In the genomic region with DNA sequence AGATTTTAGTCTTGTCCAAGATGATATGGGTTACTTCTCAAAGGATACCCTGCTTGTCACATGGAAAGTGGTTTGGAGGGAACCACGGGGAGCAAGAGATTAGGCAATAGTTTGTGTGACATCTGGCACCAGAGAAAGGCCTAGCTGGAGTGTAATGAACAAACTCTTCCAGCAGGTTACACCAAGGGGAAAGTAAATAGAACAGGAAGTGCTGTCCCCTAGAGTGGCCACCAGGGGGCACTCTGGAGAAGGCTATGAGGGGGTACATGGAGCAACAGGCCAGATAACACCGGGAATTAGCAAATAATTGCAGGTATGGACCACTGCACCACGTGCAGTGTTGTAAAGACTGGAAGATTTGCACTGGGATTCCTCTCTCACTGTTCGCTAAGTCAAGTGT, we compare ENCODE assay signal across 9 mouse cellular contexts. TPM values are rescaled to one million over a fixed set of nuclear protein-coding genes. Genes with fewer than 3 reads are reported as not detected.
A peak's percentile ranks its signal among the peaks of the same experiment; 100 is the strongest.
DNase-seq lines count a peak whose midpoint lies in the region; ATAC-seq and TF ChIP-seq lines count a peak whose summit lies in the region.
"Had no signal": no experiment of that assay in that cellular context is flagged by ENCODE, and none has a peak within 500 bp of the region (broad histone marks: within the 10 kb centered on the region; RNA-seq: fewer than 3 reads in every experiment).

No protein-coding gene starts in this region.

- no peak for ATAC-seq in kidney, embryonic 15.5 days (replicated peaks; ENCODE audit: low FRiP score)
- ATAC-seq in erythroid progenitor cell, adult 5-6 weeks (replicated peaks; ENCODE audit: low FRiP score, poor library complexity, severe bottlenecking) = peak; percentile 95
- ATAC-seq in liver, embryonic 11.5 days (replicated peaks; ENCODE audit: low FRiP score) = peak; percentile 77

- peak; percentile 87 for TF ChIP-seq CTCF in E14TG2a.4 (conservative IDR thresholded peaks at IDR 0.05; ENCODE audit: low read length)
- peak; percentile 66 for TF ChIP-seq CTCF in bone marrow macrophage, adult 2 months (IDR thresholded peaks at IDR 0.05; ENCODE audit: low read depth, low read length)
- TF ChIP-seq CTCF in spleen, adult 2 months (IDR thresholded peaks at IDR 0.05; ENCODE audit: extremely low read depth, insufficient read depth, insufficient read length, insufficient replicate concordance) = peak; percentile 23; the same call in 1 of the 2 replicates

- no peak overlapping the region for H3K4me3 ChIP-seq in kidney, embryonic 15.5 days (replicated peaks)
- H3K4me3 ChIP-seq in E14TG2a.4 (replicated peaks; ENCODE audit: low read length) = no peak overlapping the region
- no peak overlapping the region for H3K4me3 ChIP-seq in bone marrow macrophage, adult 2 months (ENCODE audit: insufficient read depth, low read length)
- H3K4me3 ChIP-seq in liver, embryonic 11.5 days (ENCODE audit: low read depth, low read length) = no peak overlapping the region
- no peak overlapping the region for H3K4me3 ChIP-seq in spleen, adult 2 months (ENCODE audit: extremely low read depth, insufficient read depth, insufficient read length)
- H3K4me3 ChIP-seq: embryonic facial prominence, embryonic 15.5 days had no signal

- no peak overlapping the region for H3K4me2 ChIP-seq in kidney, embryonic 15.5 days
- H3K4me2 ChIP-seq in liver, embryonic 11.5 days = no peak overlapping the region
- H3K4me2 ChIP-seq: embryonic facial prominence, embryonic 15.5 days had no signal

- H3K27me3 ChIP-seq in kidney, embryonic 15.5 days = no peaks in the 10 kb centered on the region
- no peaks in the 10 kb centered on the region for H3K27me3 ChIP-seq in E14TG2a.4 (ENCODE audit: insufficient read depth, low read length)
- H3K27me3 ChIP-seq in liver, embryonic 11.5 days (replicated peaks; ENCODE audit: control insufficient read depth, insufficient read depth, low read length) = no peaks in the 10 kb centered on the region
- H3K27me3 ChIP-seq in spleen, adult 2 months (ENCODE audit: control insufficient read depth, insufficient read depth, low read length) = no peaks in the 10 kb centered on the region
- H3K27me3 ChIP-seq: embryonic facial prominence, embryonic 15.5 days had no signal

- no peaks in the 10 kb centered on the region for H3K4me1 ChIP-seq in kidney, embryonic 15.5 days
- 0 out of 2 replicates have a peak, but pooled peaks cover 5% of the 10 kb centered on the region for H3K4me1 ChIP-seq in E14TG2a.4 (replicated peaks; ENCODE audit: low read depth, low read length)
- no peaks in the 10 kb centered on the region for H3K4me1 ChIP-seq in bone marrow macrophage, adult 2 months (ENCODE audit: control insufficient read depth, insufficient read depth, low read length)
- H3K4me1 ChIP-seq in liver, embryonic 11.5 days (replicated peaks; ENCODE audit: control insufficient read depth, insufficient read depth, low read length) = no peaks in the 10 kb centered on the region
- H3K4me1 ChIP-seq in spleen, adult 2 months (ENCODE audit: control insufficient read depth, insufficient read depth, insufficient read length) = no peaks in the 10 kb centered on the region
- H3K4me1 ChIP-seq: embryonic facial prominence, embryonic 15.5 days had no signal

- no peaks in the 10 kb centered on the region for H3K36me3 ChIP-seq in kidney, embryonic 15.5 days
- H3K36me3 ChIP-seq in E14TG2a.4 (ENCODE audit: insufficient read depth, low read length) = no peaks in the 10 kb centered on the region
- H3K36me3 ChIP-seq in liver, embryonic 11.5 days (ENCODE audit: control insufficient read depth, insufficient read depth, low read length) = no peaks in the 10 kb centered on the region
- H3K36me3 ChIP-seq in spleen, adult 2 months (ENCODE audit: control insufficient read depth, insufficient read depth, low read length) = no peaks in the 10 kb centered on the region
- H3K36me3 ChIP-seq: embryonic facial prominence, embryonic 15.5 days had no signal

- DNase-seq in kidney, adult 18-20 months = peak; percentile 54
- DNase-seq in liver, embryonic 11.5 days (ENCODE audit: low spot score) = no peak
- DNase-seq in spleen, adult 2 months (ENCODE audit: low read depth in 1 of 2, low spot score in 2 of 2) = peak; percentile 11 to 33
- no peak for DNase-seq in frontal cortex, postnatal 14 days (ENCODE audit: low spot score in 2 of 2)

- no peak for TF ChIP-seq POLR2A in bone marrow macrophage, adult 2 months (IDR thresholded peaks at IDR 0.05; ENCODE audit: borderline replicate concordance, low read depth, low read length)
- TF ChIP-seq POLR2A in spleen, adult 2 months (IDR thresholded peaks at IDR 0.05; ENCODE audit: low read depth, low read length) = no peak

- whole genome bisulfite sequencing in kidney, embryonic 15.5 days = 63% methylated on average over 4 of the region's 4 CpGs
- 49% methylated on average over 4 of the region's 4 CpGs for WGBS in liver, embryonic 11.5 days
- 52% methylated on average over 4 of the region's 4 CpGs for WGBS in spleen, adult 2 months

- H3K27ac ChIP-seq in kidney, embryonic 15.5 days = no peak overlapping the region
- no peak overlapping the region for H3K27ac ChIP-seq in bone marrow macrophage, adult 2 months (ENCODE audit: insufficient read depth, low read depth, low read length)
- no peak overlapping the region for H3K27ac ChIP-seq in liver, embryonic 11.5 days (ENCODE audit: low read depth, low read length)
- H3K27ac ChIP-seq in spleen, adult 2 months (ENCODE audit: insufficient read depth, low read length) = no peak overlapping the region
- H3K27ac ChIP-seq: embryonic facial prominence, embryonic 15.5 days had no signal

- no peaks in the 10 kb centered on the region for H3K9me3 ChIP-seq in kidney, embryonic 15.5 days (replicated peaks)
- no peaks in the 10 kb centered on the region for H3K9me3 ChIP-seq in E14TG2a.4 (ENCODE audit: low read length)
- H3K9me3 ChIP-seq in liver, embryonic 11.5 days (ENCODE audit: control insufficient read depth, low read length) = no peaks in the 10 kb centered on the region
- H3K9me3 ChIP-seq: embryonic facial prominence, embryonic 15.5 days had no signal

- H3K9ac ChIP-seq in kidney, embryonic 15.5 days = no peak overlapping the region
- no peak overlapping the region for H3K9ac ChIP-seq in liver, embryonic 11.5 days (ENCODE audit: low read depth, low read length)
- H3K9ac ChIP-seq: embryonic facial prominence, embryonic 15.5 days had no signal

RNA-seq across cellular contexts. Expression of gene Paqr9, which starts 19.0 kb away (rescaled TPM):
- 0.95 and 1.1 TPM in 2 replicates for polyA plus RNA-seq in kidney, embryonic 15.5 days (2015; fragmentation: Nextera tagmentation; extraction: Ambion mirVana)
- not detected in 2 replicates for polyA plus RNA-seq in bone marrow macrophage, adult 2 months (2012; ENCODE audit: insufficient read depth, insufficient read length, missing spikeins)
- total RNA-seq in erythroid progenitor cell, adult 5-6 weeks (2015; ENCODE audit: low replicate concordance) = 84.0 and 109 TPM in 2 replicates
- 100 and 101 TPM in 2 replicates for total RNA-seq in erythroid progenitor cell, adult 5-6 weeks (2017; ENCODE audit: low replicate concordance)
- polyA plus RNA-seq in liver, embryonic 11.5 days (2014; fragmentation: Nextera tagmentation; extraction: Ambion mirVana) = 13.8 and 14.4 TPM in 2 replicates
- 16.5 and 21.3 TPM in 2 replicates for polyA plus RNA-seq in spleen, adult 2 months (2012; rRNA removed)

RNA-seq across cellular contexts. Expression of gene U2surp, which starts 28.7 kb away (rescaled TPM):
- 135 and 177 TPM in 2 replicates for polyA plus RNA-seq in kidney, embryonic 15.5 days (2015; fragmentation: Nextera tagmentation; extraction: Ambion mirVana)
- polyA plus RNA-seq in bone marrow macrophage, adult 2 months (2012; ENCODE audit: insufficient read depth, insufficient read length, missing spikeins) = 51.8 and 58.0 TPM in 2 replicates
- total RNA-seq in erythroid progenitor cell, adult 5-6 weeks (2015; ENCODE audit: low replicate concordance) = 75.0 and 83.4 TPM in 2 replicates
- 85.3 and 99.3 TPM in 2 replicates for total RNA-seq in erythroid progenitor cell, adult 5-6 weeks (2017; ENCODE audit: low replicate concordance)
- polyA plus RNA-seq in liver, embryonic 11.5 days (2014; fragmentation: Nextera tagmentation; extraction: Ambion mirVana) = 124 and 131 TPM in 2 replicates
- 1.6 and 1.7 TPM in 2 replicates for polyA plus RNA-seq in spleen, adult 2 months (2012; rRNA removed)

Comparison
In these comparisons a context has a peak if more than half of its experiments do, and no peak if none do; other contexts are left out.
1. DNase-seq: peak in kidney, adult 18-20 months (single experiment) and spleen, adult 2 months (2 of 2); none in liver, embryonic 11.5 days (single experiment) and frontal cortex, postnatal 14 days (0 of 2).
2. CTCF ChIP-seq: peak in every context shown above with its lines; median percentile 87 in E14TG2a.4; 66 in bone marrow macrophage, adult 2 months; 23 in spleen, adult 2 months.
3. RNA of gene U2surp, which starts 28.7 kb away (polyA plus RNA-seq): 135 to 177 TPM in kidney, embryonic 15.5 days, 124 to 131 TPM in liver, embryonic 11.5 days and 51.8 to 58.0 TPM in bone marrow macrophage, adult 2 months; 1.6 to 1.7 TPM in spleen, adult 2 months; every median in the first group is over 10 times any median in the second.